Mouse (Mus musculus) midbrain, embryonic 11.5 days (tissue): ENCODE measurements around the gene Kcnmb3. TPM values are rescaled to one million over a fixed set of nuclear protein-coding genes. Genes with fewer than 3 reads are reported as not detected.

ENCODE experiments used
- ATAC-seq: fragments of 200-750 bp; cut with Nextera tagmentation; 2 replicates; pipeline ENCODE4 v1.8.0; 2017; ENCODE audit warnings: moderate TSS enrichment, moderate library complexity; ENCODE audit not compliant: low FRiP score
- DNase-seq: peaks from one replicate; pipeline ENCODE4 v3.0.0; 2015; ENCODE audit warnings: low spot score; ENCODE audit errors: missing footprints
- H3K27ac ChIP-seq: fragments of 300-500 bp; sonication (generic); 2 replicates; pipeline ENCODE4 v1.5.1; 2014; ENCODE audit warnings: low read depth, low read length
- H3K27me3 ChIP-seq: fragments of 300-500 bp; sonication (generic); 2 replicates; pipeline ENCODE4 v1.6.1; 2014; ENCODE audit warnings: mild to moderate bottlenecking, low read length, moderate library complexity, mixed read lengths; ENCODE audit not compliant: control insufficient read depth, insufficient read depth
- H3K36me3 ChIP-seq: fragments of 300-500 bp; sonication (generic); 2 replicates; pipeline ENCODE4 v1.6.1; 2014; ENCODE audit warnings: mild to moderate bottlenecking, low read length, moderate library complexity, mixed read lengths; ENCODE audit not compliant: control insufficient read depth, insufficient read depth
- H3K4me1 ChIP-seq: fragments of 300-500 bp; sonication (generic); 2 replicates; pipeline ENCODE4 v1.6.1; 2014; ENCODE audit warnings: low read length; ENCODE audit not compliant: control insufficient read depth, insufficient read depth
- H3K4me2 ChIP-seq: fragments of 300-500 bp; sonication (generic); 2 replicates; pipeline ENCODE4 v1.6.1; 2014; ENCODE audit warnings: mild to moderate bottlenecking, moderate library complexity
- H3K4me3 ChIP-seq: fragments of 300-500 bp; sonication (generic); 2 replicates; pipeline ENCODE4 v1.5.1; 2014; ENCODE audit warnings: low read depth, low read length
- H3K9ac ChIP-seq: fragments of 300-500 bp; sonication (generic); 2 replicates; pipeline ENCODE4 v1.6.1; 2014; ENCODE audit warnings: low read length
- H3K9me3 ChIP-seq: fragments of 300-500 bp; sonication (generic); 2 replicates; pipeline ENCODE4 v1.6.1; 2016; ENCODE audit warnings: low read length; ENCODE audit not compliant: control insufficient read depth
- WGBS: fragments of 180-500 bp; shearing (Covaris S2); extraction: QIAGEN DNeasy Blood & Tissue Kit; methylation state at CpG from one replicate; pipeline ENCODE4 v1.1.7; 2014; 5-methylcytosine and 5-hydroxymethylcytosine counted together
- polyA plus RNA-seq: library from polyadenylated mRNA; unstranded; fragments of >200 nt; fragmentation: Nextera tagmentation; extraction: Ambion mirVana; gene quantifications from 2 replicates; pipeline ENCODE4 v1.2.1, GENCODE M21; 2014

Gene Kcnmb3
- polyA plus RNA-seq, 1 experiment from 2014 or later: 0.08 TPM

- H3K4me3 ChIP-seq: no peak overlapping the region
- H3K9me3 ChIP-seq: no peaks in the 10 kb centered on the region
- no peaks in the 10 kb centered on the region for H3K4me1 ChIP-seq
- no peak overlapping the region for H3K4me2 ChIP-seq
- no peak overlapping the region for H3K9ac ChIP-seq
- H3K27me3 ChIP-seq: no peaks in the 10 kb centered on the region
- no peaks in the 10 kb centered on the region for H3K36me3 ChIP-seq
- ATAC-seq: no peak
- no peak overlapping the region for H3K27ac ChIP-seq
- DNase-seq: peak; percentile 49
- 84% methylated on average over 3 of the region's 3 CpGs for WGBS
Measured at GRCm38 (mm10) chr3:32483035-32483434, 9.0 kb downstream of the Kcnmb3 start.

GRCm38 (mm10) chr3:32479961-32480360 lies 12.1 kb downstream of the Kcnmb3 start:
- WGBS: 92% methylated on average over 7 of the region's 7 CpGs
- Histone ChIP-seq H3K27ac (no peak overlapping the region), H3K36me3 (no peaks in the 10 kb centered on the region), H3K27me3 (no peaks in the 10 kb centered on the region), H3K4me1 (no peaks in the 10 kb centered on the region), H3K4me2 (no peak overlapping the region), H3K9ac (no peak overlapping the region), H3K4me3 (no peak overlapping the region), H3K9me3 (no peaks in the 10 kb centered on the region)
- no peak for ATAC-seq
- DNase-seq: no peak

- 91% methylated on average over 10 of the region's 10 CpGs for WGBS
- ATAC-seq: no peak
- Histone ChIP-seq H3K4me2 (no peak overlapping the region), H3K36me3 (no peaks in the 10 kb centered on the region), H3K4me3 (no peak overlapping the region), H3K4me1 (no peaks in the 10 kb centered on the region), H3K9ac (no peak overlapping the region), H3K9me3 (no peaks in the 10 kb centered on the region), H3K27ac (no peak overlapping the region), H3K27me3 (no peaks in the 10 kb centered on the region)
- no peak for DNase-seq
Measured at GRCm38 (mm10) chr3:32473184-32473583, 18.8 kb downstream of the Kcnmb3 start.

- Histone ChIP-seq H3K36me3 (no peaks in the 10 kb centered on the region), H3K27ac (no peak overlapping the region), H3K4me1 (no peaks in the 10 kb centered on the region), H3K4me2 (no peak overlapping the region), H3K4me3 (no peak overlapping the region), H3K27me3 (no peaks in the 10 kb centered on the region), H3K9ac (no peak overlapping the region), H3K9me3 (no peaks in the 10 kb centered on the region)
- 75% methylated on average over 14 of the region's 14 CpGs for WGBS
- DNase-seq: no peak
- ATAC-seq: no peak
Measured at GRCm38 (mm10) chr3:32472191-32472900, 19.7 kb downstream of the Kcnmb3 start.

DNA sequence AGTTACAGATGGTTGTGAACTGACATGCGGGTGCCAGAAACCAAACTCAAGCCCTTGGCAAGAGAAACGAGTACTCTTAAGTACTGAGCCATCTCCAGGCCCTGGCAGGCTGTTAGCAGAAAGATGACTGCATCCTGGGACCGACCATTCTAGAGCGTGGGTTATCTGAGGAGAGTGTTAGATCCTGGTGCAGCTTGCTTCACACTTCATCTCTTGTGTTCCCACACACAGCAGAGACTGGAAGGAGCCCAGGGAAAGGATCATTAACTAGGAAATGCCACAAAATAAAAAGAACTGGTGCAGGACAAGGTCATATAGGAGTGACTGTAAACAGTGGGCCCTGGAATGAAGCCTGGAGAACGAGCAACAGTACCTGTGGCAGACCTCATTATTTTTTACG lies 20.9 kb downstream of the Kcnmb3 start:
- no peak overlapping the region for H3K9ac ChIP-seq
- H3K27me3 ChIP-seq: no peaks in the 10 kb centered on the region
- no peak overlapping the region for H3K4me2 ChIP-seq
- 89% methylated on average over 6 of the region's 6 CpGs for whole genome bisulfite sequencing
- no peak overlapping the region for H3K4me3 ChIP-seq
- no peak overlapping the region for H3K27ac ChIP-seq
- no peak for ATAC-seq
- no peaks in the 10 kb centered on the region for H3K36me3 ChIP-seq
- H3K9me3 ChIP-seq: no peaks in the 10 kb centered on the region
- no peak for DNase-seq
- no peaks in the 10 kb centered on the region for H3K4me1 ChIP-seq

GRCm38 (mm10) chr3:32470449-32470848 lies 21.6 kb downstream of the Kcnmb3 start:
- WGBS: 74% methylated on average over 7 of the region's 7 CpGs
- Histone ChIP-seq H3K36me3 (no peaks in the 10 kb centered on the region), H3K27me3 (no peaks in the 10 kb centered on the region), H3K27ac (no peak overlapping the region), H3K4me2 (no peak overlapping the region), H3K9me3 (no peaks in the 10 kb centered on the region), H3K4me1 (no peaks in the 10 kb centered on the region), H3K9ac (no peak overlapping the region), H3K4me3 (no peak overlapping the region)
- DNase-seq (no peak), ATAC-seq (no peak)

GRCm38 (mm10) chr3:32468411-32468810 lies 23.6 kb downstream of the Kcnmb3 start:
- Histone ChIP-seq H3K4me1 (no peaks in the 10 kb centered on the region), H3K4me3 (no peak overlapping the region), H3K9me3 (no peaks in the 10 kb centered on the region), H3K9ac (no peak overlapping the region), H3K36me3 (no peaks in the 10 kb centered on the region), H3K4me2 (no peak overlapping the region), H3K27me3 (no peaks in the 10 kb centered on the region), H3K27ac (no peak overlapping the region)
- no peak for ATAC-seq
- no peak for DNase-seq
- 77% methylated on average over 4 of the region's 4 CpGs for WGBS

DNA sequence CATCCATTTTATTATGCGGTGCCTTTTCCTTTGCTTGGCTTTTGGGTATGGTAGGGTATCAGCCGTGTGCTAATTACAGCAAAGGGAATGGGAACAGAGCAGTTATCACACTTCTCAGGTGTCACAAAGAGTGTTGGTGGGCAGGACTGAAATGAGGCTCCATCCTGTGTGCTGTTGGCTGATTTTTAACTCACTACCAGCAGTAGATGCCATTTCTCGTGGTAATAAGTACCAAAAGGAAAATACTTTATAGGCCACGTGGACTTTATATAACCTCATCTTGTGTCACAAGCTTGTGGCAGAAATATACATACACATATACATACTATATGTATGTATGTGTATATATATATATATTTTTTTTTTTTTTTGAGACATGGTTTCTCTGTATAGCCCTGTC lies 24.7 kb downstream of the Kcnmb3 start:
- no peaks in the 10 kb centered on the region for H3K4me1 ChIP-seq
- ATAC-seq: no peak
- H3K27me3 ChIP-seq: no peaks in the 10 kb centered on the region
- no peak overlapping the region for H3K4me2 ChIP-seq
- no peak overlapping the region for H3K27ac ChIP-seq
- 97% methylated on average over 4 of the region's 4 CpGs for WGBS
- no peak overlapping the region for H3K9ac ChIP-seq
- no peak for DNase-seq
- no peaks in the 10 kb centered on the region for H3K36me3 ChIP-seq
- H3K9me3 ChIP-seq: no peaks in the 10 kb centered on the region
- no peak overlapping the region for H3K4me3 ChIP-seq

- no peak overlapping the region for H3K9ac ChIP-seq
- 66% methylated on average over 4 of the region's 4 CpGs for WGBS
- no peak for ATAC-seq
- H3K36me3 ChIP-seq: peaks cover 9% of the 10 kb centered on the region; the same call in 1 of the 2 replicates
- H3K27ac ChIP-seq: no peak overlapping the region
- H3K9me3 ChIP-seq: no peaks in the 10 kb centered on the region
- no peak overlapping the region for H3K4me2 ChIP-seq
- peak; percentile 92 for DNase-seq
- no peak overlapping the region for H3K4me3 ChIP-seq
- H3K4me1 ChIP-seq: no peaks in the 10 kb centered on the region
- no peaks in the 10 kb centered on the region for H3K27me3 ChIP-seq
Measured at GRCm38 (mm10) chr3:32459777-32460176, 32.3 kb downstream of the Kcnmb3 start.
